Mouse (Mus musculus) CH12.LX (cell line): ENCODE results near the gene Akt2. TPM values are rescaled to one million over a fixed set of nuclear protein-coding genes. Genes with fewer than 3 reads are reported as not detected.
A peak's percentile ranks its signal among the peaks of the same experiment; 100 is the strongest.
"Not testable (repeated sequence)": the region's sequence is repeated elsewhere in the genome, so short reads cannot be mapped to it uniquely, and the experiment has no call there.

Source experiments
- DNase-seq: peaks from one replicate; pipeline ENCODE4 v3.0.0-alpha.2; 2013; ENCODE audit errors: extremely low read depth
- H3K27ac ChIP-seq: 2 replicates; pipeline ENCODE4 v1.5.1; 2012; ENCODE audit warnings: low read depth, mild to moderate bottlenecking, control low read depth, moderate library complexity; ENCODE audit not compliant: insufficient read depth
- H3K27me3 ChIP-seq: replicated peaks from 2 replicates; pipeline ENCODE3; 2012; ENCODE audit warnings: inconsistent platforms
- H3K36me3 ChIP-seq, 2 experiments: replicated peaks in 1 of 2; 2 replicates each; pipeline versions ENCODE3 to v1.6.1; 2012; ENCODE audit warnings: inconsistent platforms in 1 of 2, low read length in 1 of 2, mild to moderate bottlenecking in 1 of 2, mixed read lengths in 1 of 2, moderate library complexity in 1 of 2; ENCODE audit not compliant: control insufficient read depth in 1 of 2, insufficient read depth in 1 of 2
- H3K4me1 ChIP-seq, 2 experiments: 2 replicates each; pipeline ENCODE4 v1.6.1; 2012; ENCODE audit warnings: inconsistent platforms in 1 of 2, moderate library complexity in 1 of 2; ENCODE audit not compliant: insufficient read depth in 2 of 2, control insufficient read depth in 1 of 2
- H3K4me2 ChIP-seq: 2 replicates; pipeline ENCODE4 v1.6.1; 2012; ENCODE audit warnings: low read depth, mild to moderate bottlenecking, control low read depth; ENCODE audit not compliant: poor library complexity, insufficient read depth, severe bottlenecking
- H3K4me3 ChIP-seq, 3 experiments: fragments of 150-350 bp in 1 of 3; sonication (generic) in 1 of 3; replicated peaks in 1 of 3; 2 replicates each; pipeline versions ENCODE3 to v1.5.1; 2011 to 2012; ENCODE audit warnings: low read depth in 2 of 3, low read length in 2 of 3, mild to moderate bottlenecking in 2 of 3, moderate library complexity in 2 of 3, control low read depth in 1 of 3, improper control_type of control experiment in 1 of 3, inconsistent platforms in 1 of 3, mixed read lengths in 1 of 3; ENCODE audit not compliant: poor library complexity in 1 of 3
- H3K79me2 ChIP-seq: replicated peaks from 2 replicates; pipeline ENCODE4 v1.6.1; 2012; ENCODE audit warnings: mild to moderate bottlenecking, moderate library complexity; ENCODE audit not compliant: control insufficient read depth, poor library complexity, insufficient read depth, severe bottlenecking; ENCODE audit errors: extremely low read depth
- H3K9ac ChIP-seq: 2 replicates; pipeline ENCODE4 v1.6.1; 2012; ENCODE audit warnings: low read depth, mild to moderate bottlenecking, control low read depth, moderate library complexity; ENCODE audit not compliant: insufficient read depth
- H3K9me3 ChIP-seq: replicated peaks from 2 replicates; pipeline ENCODE3; 2012; ENCODE audit warnings: low read length, inconsistent platforms, mixed read lengths
- BHLHE40 ChIP-seq: IDR thresholded peaks from 2 replicates; pipeline ENCODE4 v1.6.1; 2011; ENCODE audit warnings: mild to moderate bottlenecking, low read depth, low read length, improper control_type of control experiment
- CHD1 ChIP-seq: IDR thresholded peaks from 2 replicates; pipeline ENCODE4 v1.6.1; 2012; ENCODE audit warnings: low read depth, low read length, improper control_type of control experiment, inconsistent platforms
- CHD2 ChIP-seq: IDR thresholded peaks from 2 replicates; pipeline ENCODE4 v1.6.1; 2011; ENCODE audit warnings: low read length, improper control_type of control experiment
- CTCF ChIP-seq, 2 experiments: IDR thresholded peaks in 1 of 2; conservative IDR thresholded peaks in 1 of 2; 2 replicates each; pipeline ENCODE4 v1.5.1; 2011 to 2012; ENCODE audit warnings: low read depth in 2 of 2, low read length in 2 of 2, improper control_type of control experiment in 1 of 2, inconsistent platforms in 1 of 2, mild to moderate bottlenecking in 1 of 2, moderate library complexity in 1 of 2
- ELF1 ChIP-seq: IDR thresholded peaks from 2 replicates; pipeline ENCODE4 v1.6.1; 2014; ENCODE audit warnings: low read depth, mild to moderate bottlenecking, inconsistent platforms, low read length, improper control_type of control experiment
- GABPA ChIP-seq: IDR thresholded peaks from 2 replicates; pipeline ENCODE4 v1.6.1; 2012; ENCODE audit warnings: low read depth, low read length, improper control_type of control experiment, inconsistent platforms; ENCODE audit not compliant: insufficient replicate concordance
- JUN ChIP-seq: IDR thresholded peaks from 2 replicates; pipeline ENCODE4 v1.6.1; 2011; ENCODE audit warnings: low read depth, mild to moderate bottlenecking, low read length, improper control_type of control experiment, moderate library complexity; ENCODE audit not compliant: insufficient read depth
- MAFK ChIP-seq: IDR thresholded peaks from 2 replicates; pipeline ENCODE4 v1.6.1; 2011; ENCODE audit warnings: low read length, improper control_type of control experiment; ENCODE audit not compliant: insufficient replicate concordance
- MAX ChIP-seq: IDR thresholded peaks from 2 replicates; pipeline ENCODE4 v1.6.1; 2011; ENCODE audit warnings: low read length, improper control_type of control experiment
- MXI1 ChIP-seq: IDR thresholded peaks from 2 replicates; pipeline ENCODE4 v1.6.1; 2011; ENCODE audit warnings: mild to moderate bottlenecking, low read depth, low read length, improper control_type of control experiment
- PAX5 ChIP-seq: IDR thresholded peaks from 2 replicates; pipeline ENCODE4 v1.6.1; 2012; ENCODE audit warnings: low read length, inconsistent platforms, mixed read lengths
- RAD21 ChIP-seq: IDR thresholded peaks from 2 replicates; pipeline ENCODE4 v1.6.1; 2011; ENCODE audit warnings: low read depth, mild to moderate bottlenecking, low read length, improper control_type of control experiment, moderate library complexity
- RCOR1 ChIP-seq: conservative IDR thresholded peaks from 2 replicates; pipeline ENCODE4 v1.6.1; 2012; ENCODE audit warnings: low read depth, mild to moderate bottlenecking, inconsistent platforms, low read length, improper control_type of control experiment
- SMC3 ChIP-seq: IDR thresholded peaks from 2 replicates; pipeline ENCODE4 v1.6.1; 2011; ENCODE audit warnings: low read depth, low read length, improper control_type of control experiment
- ZKSCAN1 ChIP-seq: IDR thresholded peaks from 2 replicates; pipeline ENCODE4 v1.6.1; 2012; ENCODE audit warnings: low read depth, inconsistent platforms, low read length, improper control_type of control experiment, borderline replicate concordance
- ZMIZ1 ChIP-seq: IDR thresholded peaks from 2 replicates; pipeline ENCODE4 v1.6.1; 2012; ENCODE audit warnings: low read depth, mild to moderate bottlenecking, inconsistent platforms, low read length, improper control_type of control experiment
- dilution Hi-C: fragments of 300-500 bp; cut with MboI; formaldehyde crosslinking; loops from 2 replicates; pipeline ENCODE4 v1.14.3; 2020; ENCODE audit warnings: low sequenced_read_pairs; ENCODE audit not compliant: extremely low pct_unique_long_range_greater_than_20kb, extremely low pct_ligation_motif_present
- in situ Hi-C: fragments of 300-500 bp; cut with MboI; formaldehyde crosslinking; loops from 3 replicates; pipeline ENCODE4 v1.14.3; 2019; ENCODE audit warnings: low sequenced_read_pairs, low pct_ligation_motif_present, low pct_unique_long_range_greater_than_20kb, mixed read lengths
- polyA plus RNA-seq: library from polyadenylated mRNA; unstranded; fragments of >175 nt; gene quantifications from 2 replicates; pipeline ENCODE4 v1.2.1, GENCODE M21; 2012; ENCODE audit warnings: low read depth; ENCODE audit not compliant: insufficient read length
- total RNA-seq, 2 experiments: library from RNA; depleted of rRNA; stranded (reverse); fragments of 300-350 nt in 1 of 2; fragments of >200 nt in 1 of 2; gene quantifications; 2 replicates each; pipeline ENCODE4 v1.2.3; 2012 to 2014

Akt2 gene
- total and polyA plus RNA-seq, 3 experiments, result 39.5 to 77.3 (median 40.3) TPM

- H3K4me3 ChIP-seq, result no peak overlapping the region
- no peak for DNase-seq
- no peaks in the 10 kb centered on the region for H3K79me2 ChIP-seq
- H3K27me3 ChIP-seq, result no peaks in the 10 kb centered on the region
- dilution Hi-C loops (no loop called here), in situ Hi-C loops (no loop called here)
- H3K4me2 ChIP-seq, result no peak overlapping the region
- H3K27ac ChIP-seq, result no peak overlapping the region
- H3K9me3 ChIP-seq, result no peaks in the 10 kb centered on the region
- H3K36me3 ChIP-seq, result peaks cover 56 to 76% of the 10 kb centered on the region in 2 experiments
- no peak for TF ChIP-seq MXI1
- TF ChIP-seq CHD2, result no peak
- no peak for TF ChIP-seq SMC3
- no peak for TF ChIP-seq JUN
- TF ChIP-seq BHLHE40, result no peak
- TF ChIP-seq RCOR1, result no peak
- no peak for TF ChIP-seq CHD1
- no peak for TF ChIP-seq ZMIZ1
- TF ChIP-seq MAFK, result no peak
- no peak for TF ChIP-seq ELF1
- no peak for TF ChIP-seq GABPA
- no peak for TF ChIP-seq ZKSCAN1
- no peak for TF ChIP-seq MAX
- no peak overlapping the region for H3K9ac ChIP-seq
- H3K4me1 ChIP-seq, result no peaks in the 10 kb centered on the region
These were observed 43.3 kb downstream of the Akt2 start for GRCm38 (mm10) chr7:27634691-27635090.

GRCm38 (mm10) chr7:27635094-27635493 is 43.7 kb downstream of the Akt2 start:
- H3K4me1 ChIP-seq, DNase-seq, H3K4me2 ChIP-seq, H3K9ac ChIP-seq, dilution Hi-C loops, H3K4me3 ChIP-seq, in situ Hi-C loops, H3K9me3 ChIP-seq, H3K27me3 ChIP-seq, H3K79me2 ChIP-seq, H3K27ac ChIP-seq: not testable (repeated sequence)
- H3K36me3 ChIP-seq, result peaks cover 56 to 76% of the 10 kb centered on the region in 2 experiments

GRCm38 (mm10) chr7:27644471-27644870 is 53.1 kb downstream of the Akt2 start:
- no peak overlapping the region for H3K4me3 ChIP-seq
- no peak overlapping the region for H3K4me2 ChIP-seq
- TF ChIP-seq SMC3 (peak; percentile 8; the same call in 1 of the 2 replicates), RAD21 (peak; percentile 15), CTCF (conservative IDR thresholded peaks at IDR 0.05 in 1 of 2, IDR thresholded peaks at IDR 0.05 in 1 of 2; ENCODE audit: low read depth in 2 of 2, low read length in 2 of 2) (peak in 1 of 2 experiments; percentile 39; a peak in 2 of 4 replicates), MAX (no peak), PAX5 (no peak)
- no peaks in the 10 kb centered on the region for H3K4me1 ChIP-seq
- peak; percentile 16 for DNase-seq
- no peaks in the 10 kb centered on the region for H3K79me2 ChIP-seq
- H3K36me3 ChIP-seq, result peaks cover 0 to 10% of the 10 kb centered on the region in 2 experiments
- no peak overlapping the region for H3K9ac ChIP-seq
- dilution Hi-C loops (no loop called here), in situ Hi-C loops (no loop called here)
- H3K27me3 ChIP-seq, result no peaks in the 10 kb centered on the region
- no peak overlapping the region for H3K27ac ChIP-seq
- H3K9me3 ChIP-seq, result no peaks in the 10 kb centered on the region
